Mouse (Mus musculus) left cerebral cortex, postnatal 10 days (tissue): ENCODE measurements around the gene Kpna1. TPM values are rescaled to one million over a fixed set of nuclear protein-coding genes. Genes with fewer than 3 reads are reported as not detected.
"Not testable (repeated sequence)": the region's sequence is repeated elsewhere in the genome, so short reads cannot be mapped to it uniquely, and the experiment has no call there.

Experiments
- DNase-seq, 2 experiments: peaks; one replicate each; pipeline ENCODE4 v3.0.0; 2021 to 2022; ENCODE audit warnings: low spot score in 2 of 2, mixed read lengths in 1 of 2; ENCODE audit errors: extremely low spot score in 1 of 2
- intact Hi-C: fragments of 180-260 bp; cut with DNase I; formaldehyde crosslinking; loops from one replicate; pipeline ENCODE4 v1.15.1; 2025
- total RNA-seq, 2 experiments: library from RNA; stranded (reverse); gene quantifications; 2 replicates each; pipeline ENCODE4 v1.2.3; 2021

Kpna1 gene
- total RNA-seq, 2 experiments from 2014 or later: 92.4 to 104 TPM

GRCm38 (mm10) chr16:35983517-35984101 lies 5.1 kb downstream of the Kpna1 start:
- DNase-seq: peak; percentile 50 to 86
- intact Hi-C loops: no loop called here

DNA sequence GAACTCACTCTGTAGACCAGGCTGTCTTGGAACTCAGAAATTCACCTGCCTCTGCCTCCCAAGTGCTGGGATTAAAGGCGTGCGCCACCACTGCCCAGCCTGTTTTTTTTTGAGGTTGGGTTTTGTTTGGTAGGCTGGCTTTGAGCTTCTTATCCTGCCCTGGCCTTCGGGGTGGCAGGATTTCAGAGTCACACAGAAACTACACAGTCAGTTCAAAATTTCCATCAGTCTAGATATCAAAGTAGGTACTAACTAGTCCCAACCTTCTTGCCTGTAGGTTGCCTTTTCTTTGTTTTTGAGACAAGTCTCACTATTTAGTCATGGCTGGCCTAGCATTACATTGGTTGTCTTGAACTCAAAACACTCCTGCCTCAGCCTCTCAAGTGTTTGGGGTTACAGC lies 5.9 kb downstream of the Kpna1 start:
- intact Hi-C loops: no loop called here
- no peak for DNase-seq

- no peak for DNase-seq
- intact Hi-C loops: no loop called here
Measured at GRCm38 (mm10) chr16:35987930-35988329, 9.4 kb downstream of the Kpna1 start.

DNA sequence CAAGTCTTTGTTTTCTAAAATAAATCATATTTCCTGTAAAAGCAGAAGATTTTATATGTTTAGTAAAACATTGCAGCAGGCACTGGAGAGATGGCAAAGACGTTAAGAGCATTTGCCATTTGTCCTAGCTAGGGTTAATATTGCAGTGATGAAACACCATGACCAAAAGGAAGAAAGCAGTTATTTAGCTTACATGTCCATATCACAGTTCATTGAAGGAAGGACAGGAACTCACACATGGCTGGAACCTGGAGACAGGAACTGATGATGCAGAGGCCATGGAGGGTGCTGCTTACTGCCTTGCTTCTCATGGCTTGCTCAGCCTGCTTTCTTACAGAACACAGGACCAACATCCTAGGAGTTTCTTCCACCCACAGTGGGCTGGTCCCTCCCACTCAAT lies 13.8 kb downstream of the Kpna1 start:
- DNase-seq: no peak
- intact Hi-C loops: no loop called here

DNA sequence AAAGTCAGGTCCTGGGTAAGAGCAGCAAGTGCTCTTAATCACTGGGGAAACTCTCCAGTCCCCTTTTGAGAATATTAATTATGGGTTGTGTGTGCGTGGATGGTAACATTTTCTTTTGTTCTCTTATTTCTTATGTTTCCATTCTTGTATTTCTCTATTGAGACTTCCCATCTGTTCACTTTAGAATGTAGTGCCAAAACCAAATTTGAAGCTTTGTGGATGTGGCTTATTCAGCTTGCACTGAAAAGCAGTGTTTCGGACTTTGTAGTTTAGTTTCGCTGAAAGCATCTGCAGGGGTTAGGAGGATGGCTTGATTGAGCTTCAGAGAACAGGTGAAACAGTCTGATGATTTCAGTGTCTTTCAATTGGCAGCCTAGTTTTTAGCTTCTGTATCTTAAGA lies 14.8 kb downstream of the Kpna1 start:
- no peak for DNase-seq
- intact Hi-C loops: no loop called here

DNA sequence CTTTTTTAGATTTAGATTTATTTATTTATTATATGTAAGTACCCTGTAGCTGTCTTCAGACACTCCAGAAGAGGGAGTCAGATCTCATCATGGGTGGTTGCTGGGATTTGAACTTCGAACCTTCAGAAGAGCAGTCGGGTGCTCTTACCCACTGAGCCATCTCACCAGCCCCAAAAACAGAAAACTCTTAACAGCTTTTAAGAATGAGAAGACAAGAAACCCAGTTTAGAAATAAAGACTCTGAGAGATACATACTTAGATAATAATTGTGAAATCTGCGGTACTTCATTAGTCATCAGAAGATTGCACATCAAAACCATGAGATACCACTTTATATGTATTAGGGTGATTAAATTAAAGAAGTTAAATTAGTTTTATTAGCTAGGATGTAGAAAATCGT lies 20.3 kb downstream of the Kpna1 start:
- DNase-seq, intact Hi-C loops: not testable (repeated sequence)

- intact Hi-C loops: no loop called here
- DNase-seq: no peak
Measured at GRCm38 (mm10) chr16:36008396-36008795, 29.8 kb downstream of the Kpna1 start.

GRCm38 (mm10) chr16:36016335-36016734 lies 37.8 kb downstream of the Kpna1 start:
- DNase-seq: no peak
- intact Hi-C loops: no loop called here

GRCm38 (mm10) chr16:36028120-36028519 lies 49.6 kb downstream of the Kpna1 start:
- not testable (repeated sequence) for DNase-seq
- intact Hi-C loops: loop anchor here (5.0 kb wide), 1 partner anchor 814 kb away; no protein-coding TSS in a partner anchor

GRCm38 (mm10) chr16:36040640-36041624 lies 62.4 kb downstream of the Kpna1 start, which contains the start of gene Wdr5b:
TSS of gene Wdr5b (plus strand) at chr16:36041190.
- intact Hi-C loops: no loop called here
- peak; percentile 94 to 95 for DNase-seq

GRCm38 (mm10) chr16:36041625-36042020 lies 63.1 kb downstream of the Kpna1 start:
- intact Hi-C loops: no loop called here
- DNase-seq: no peak

- intact Hi-C loops: no loop called here
- DNase-seq: no peak
Measured at GRCm38 (mm10) chr16:36043073-36043472, 64.5 kb downstream of the Kpna1 start.

GRCm38 (mm10) chr16:36043964-36044363 lies 65.4 kb downstream of the Kpna1 start:
- no peak for DNase-seq
- intact Hi-C loops: no loop called here

GRCm38 (mm10) chr16:36047538-36047937 lies 69.0 kb downstream of the Kpna1 start:
- intact Hi-C loops: no loop called here
- no peak for DNase-seq

DNA sequence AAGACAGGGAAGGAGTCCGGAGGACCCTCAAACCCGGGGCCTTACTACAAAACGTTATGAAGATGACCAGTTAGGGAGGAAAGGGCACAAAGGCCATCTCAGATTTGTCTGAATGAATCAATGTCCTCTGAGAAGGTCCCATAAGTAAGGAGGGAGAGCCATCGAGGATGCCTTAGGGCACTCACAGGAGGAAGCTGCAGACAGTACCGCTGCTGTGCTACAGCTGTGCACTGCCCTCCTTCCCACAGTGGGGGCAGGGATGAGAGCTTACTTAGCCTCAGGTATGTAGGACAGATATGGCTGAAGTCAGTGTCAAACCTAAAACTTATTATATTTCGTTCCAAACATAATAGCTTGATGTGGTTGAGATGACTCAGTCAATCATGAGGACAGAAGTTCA lies 72.9 kb downstream of the Kpna1 start:
- no peak for DNase-seq
- intact Hi-C loops: no loop called here

- intact Hi-C loops: no loop called here
- DNase-seq: no peak
Measured at GRCm38 (mm10) chr16:36053524-36054275, 75.2 kb downstream of the Kpna1 start.

GRCm38 (mm10) chr16:36054920-36055319 lies 76.4 kb downstream of the Kpna1 start:
- no peak for DNase-seq
- intact Hi-C loops: no loop called here

- DNase-seq: no peak
- intact Hi-C loops: no loop called here
Measured at GRCm38 (mm10) chr16:36056416-36056815, 77.9 kb downstream of the Kpna1 start.

DNA sequence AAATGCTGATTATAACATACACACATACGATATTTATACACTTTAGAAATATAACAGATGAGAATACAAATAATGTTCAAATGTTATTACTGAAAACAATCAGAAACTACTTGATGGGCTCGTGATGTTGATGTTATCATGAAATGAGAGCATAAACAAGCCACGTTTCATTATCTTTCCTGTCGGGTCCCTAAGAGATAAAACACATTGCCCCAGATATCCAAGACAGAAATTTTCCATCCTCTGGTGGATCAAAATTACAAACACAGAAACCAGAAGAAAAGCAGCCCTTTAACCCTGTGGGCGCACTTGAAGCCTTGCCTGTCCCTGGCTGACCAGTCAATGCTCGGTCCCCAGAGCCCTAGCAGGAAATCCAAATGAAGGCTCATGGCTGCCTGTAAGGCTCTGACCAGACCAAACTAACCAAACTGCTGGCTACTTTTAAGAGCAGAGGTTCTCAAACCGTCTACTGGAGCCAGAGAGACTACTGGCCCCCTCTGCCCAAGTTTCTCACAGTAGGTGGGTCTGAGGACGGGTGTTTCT lies 79.5 kb downstream of the Kpna1 start:
- DNase-seq: no peak

More for the DNA sequence above, 79.5 kb downstream of the Kpna1 start:
- intact Hi-C loops: no loop called here
